In the genomic region with DNA sequence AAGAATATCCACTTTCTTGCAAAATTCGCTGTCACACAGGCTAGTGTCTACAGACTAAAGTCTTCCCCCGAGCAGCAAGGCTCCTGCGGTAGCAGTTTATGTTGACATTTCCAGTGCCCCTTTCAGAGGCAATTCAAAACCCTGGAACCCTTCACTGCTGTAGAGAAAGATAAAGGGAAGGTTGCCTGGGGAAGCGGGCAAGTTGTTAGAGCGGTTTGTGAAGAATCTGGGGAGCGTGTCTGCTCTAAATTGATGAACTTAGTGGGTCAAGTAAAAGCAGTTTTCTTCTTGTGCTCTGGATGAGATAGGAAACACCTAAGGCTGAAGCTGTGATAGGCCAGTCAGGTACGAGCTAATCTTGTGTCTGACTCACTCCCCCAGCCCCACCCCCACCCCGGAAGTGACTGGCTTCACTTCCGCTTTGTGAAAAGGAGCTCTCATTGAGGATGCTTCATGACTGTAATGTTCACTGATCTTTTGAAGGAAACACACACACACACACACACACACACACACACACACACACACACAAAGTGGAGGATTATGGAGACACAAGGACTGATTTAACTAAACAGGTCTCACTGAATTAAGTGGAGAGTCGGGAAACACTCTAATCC, we compare ENCODE assay signal across 10 mouse cellular contexts.
DNase-seq lines count a peak whose midpoint lies in the region; ATAC-seq and TF ChIP-seq lines count a peak whose summit lies in the region.
"Had no signal": no experiment of that assay in that cellular context is flagged by ENCODE, and none has a peak within 500 bp of the region (broad histone marks: within the 10 kb centered on the region; RNA-seq: fewer than 3 reads in every experiment).

No protein-coding gene starts in this region.

- peak overlapping the region; percentile 54 for H3K4me2 ChIP-seq in heart, embryonic 11.5 days
- no peak overlapping the region for H3K4me2 ChIP-seq in limb, embryonic 15.5 days
- peak overlapping the region; percentile 14; the same call in 1 of the 2 replicates for H3K4me2 ChIP-seq in stomach, postnatal 0 days (replicated peaks; ENCODE audit: low read depth)

- TF ChIP-seq EP300 in stomach, postnatal 0 days (optimal IDR thresholded peaks at IDR 0.05), result no peak

- H3K4me1 ChIP-seq in heart, embryonic 11.5 days (ENCODE audit: control insufficient read depth, insufficient read depth, low read length), result peaks cover 7% of the 10 kb centered on the region; the same call in 1 of the 2 replicates
- H3K4me1 ChIP-seq in testis, adult 2 months (ENCODE audit: control insufficient read depth, insufficient read depth, low read length), result peaks cover 8% of the 10 kb centered on the region
- H3K4me1 ChIP-seq in limb, embryonic 15.5 days, result peaks cover 13% of the 10 kb centered on the region
- no peaks in the 10 kb centered on the region; the same call in 1 of the 2 replicates for H3K4me1 ChIP-seq in stomach, postnatal 0 days (replicated peaks; ENCODE audit: control insufficient read depth, insufficient read depth)

- no peak for ATAC-seq in heart, embryonic 11.5 days (replicated peaks; ENCODE audit: insufficient number of reproducible peaks, low FRiP score, low TSS enrichment)
- no peak for ATAC-seq in limb, embryonic 15.5 days (ENCODE audit: insufficient number of reproducible peaks, low FRiP score, low TSS enrichment, low read depth)
- no peak for ATAC-seq in stomach, postnatal 0 days (ENCODE audit: low FRiP score, low TSS enrichment)

- peak overlapping the region; percentile 39; the same call in 1 of the 2 replicates for H3K9ac ChIP-seq in heart, embryonic 11.5 days (ENCODE audit: low read depth, low read length)
- no peak overlapping the region for H3K9ac ChIP-seq in limb, embryonic 15.5 days
- H3K9ac ChIP-seq in stomach, postnatal 0 days (ENCODE audit: low read length), result no peak overlapping the region

- no peak for DNase-seq in heart, postnatal 10 days
- DNase-seq in testis, postnatal 10 days (ENCODE audit: low spot score), result no peak
- DNase-seq in stomach, postnatal 0 days (ENCODE audit: low spot score), result peak; percentile 40
- DNase-seq in cerebellum, postnatal 4 days (ENCODE audit: low spot score in 2 of 2), result no peak
- DNase-seq in thymus, postnatal 10 days (ENCODE audit: low spot score in 2 of 2), result no peak
- DNase-seq: adrenal gland, postnatal 14 days; left cerebral cortex, postnatal 4 days had no signal

- no peaks in the 10 kb centered on the region for H3K9me3 ChIP-seq in heart, embryonic 11.5 days (replicated peaks; ENCODE audit: control insufficient read depth, low read length)
- H3K9me3 ChIP-seq in limb, embryonic 15.5 days, result no peaks in the 10 kb centered on the region
- H3K9me3 ChIP-seq in stomach, postnatal 0 days (ENCODE audit: control insufficient read depth, low read length), result no peaks in the 10 kb centered on the region

- WGBS in heart, embryonic 11.5 days (ENCODE audit: insufficient replicate concordance), result 24% methylated on average over 10 of the region's 10 CpGs
- 40% methylated on average over 10 of the region's 10 CpGs for WGBS in limb, embryonic 15.5 days
- WGBS in stomach, postnatal 0 days, result 28% methylated on average over 10 of the region's 10 CpGs

- H3K36me3 ChIP-seq in heart, embryonic 11.5 days (ENCODE audit: control insufficient read depth, insufficient read depth, low read length), result no peaks in the 10 kb centered on the region
- H3K36me3 ChIP-seq in testis, adult 2 months (ENCODE audit: control insufficient read depth, insufficient read depth, low read length), result no peaks in the 10 kb centered on the region
- H3K36me3 ChIP-seq in limb, embryonic 15.5 days, result no peaks in the 10 kb centered on the region
- no peaks in the 10 kb centered on the region for H3K36me3 ChIP-seq in stomach, postnatal 0 days (ENCODE audit: control insufficient read depth, insufficient read depth, low read length)

- TF ChIP-seq CTCF in testis, adult 2 months (IDR thresholded peaks at IDR 0.05; ENCODE audit: control insufficient read depth, insufficient read depth, insufficient replicate concordance, low read depth, low read length), result no peak
- no peak for TF ChIP-seq CTCF in stomach, postnatal 0 days (IDR thresholded peaks at IDR 0.05; ENCODE audit: low read depth)

- intact Hi-C loops in heart, postnatal 10 days (cut with DNase I), result no loop called here

- H3K27ac ChIP-seq in heart, embryonic 11.5 days (ENCODE audit: low read depth, low read length), result no peak overlapping the region
- H3K27ac ChIP-seq in testis, adult 2 months (ENCODE audit: control insufficient read depth, insufficient read depth, low read depth, low read length), result no peak overlapping the region
- peak overlapping the region; percentile 40 for H3K27ac ChIP-seq in limb, embryonic 15.5 days
- H3K27ac ChIP-seq in stomach, postnatal 0 days (replicated peaks), result no peak overlapping the region

- no peaks in the 10 kb centered on the region for H3K27me3 ChIP-seq in heart, embryonic 11.5 days (ENCODE audit: control insufficient read depth, insufficient read depth, low read length)
- H3K27me3 ChIP-seq in testis, adult 2 months (ENCODE audit: control insufficient read depth, insufficient read depth, low read length), result no peaks in the 10 kb centered on the region
- H3K27me3 ChIP-seq in limb, embryonic 15.5 days, result no peaks in the 10 kb centered on the region
- H3K27me3 ChIP-seq in stomach, postnatal 0 days (ENCODE audit: control insufficient read depth, insufficient read depth, low read length), result no peaks in the 10 kb centered on the region

- peak overlapping the region; percentile 16; the same call in 1 of the 2 replicates for H3K4me3 ChIP-seq in heart, embryonic 11.5 days (ENCODE audit: low read depth, low read length)
- H3K4me3 ChIP-seq in testis, adult 2 months (ENCODE audit: control insufficient read depth, low read depth, low read length), result peak overlapping the region; percentile 71
- no peak overlapping the region for H3K4me3 ChIP-seq in limb, embryonic 15.5 days
- no peak overlapping the region for H3K4me3 ChIP-seq in stomach, postnatal 0 days (ENCODE audit: low read depth, low read length)

- TF ChIP-seq POLR2A in testis, adult 2 months (IDR thresholded peaks at IDR 0.05; ENCODE audit: control insufficient read depth, low read depth, low read length), result no peak

Comparison
In these comparisons a context has a peak if more than half of its experiments do, and no peak if none do; other contexts are left out.
1. H3K4me3 ChIP-seq: peak in heart, embryonic 11.5 days (single experiment) and testis, adult 2 months (single experiment); none in limb, embryonic 15.5 days (single experiment) and stomach, postnatal 0 days (single experiment).